Mouse (Mus musculus) adrenal gland, postnatal 36 days (tissue): ENCODE results near the gene Psmb7. TPM values are rescaled to one million over a fixed set of nuclear protein-coding genes. Genes with fewer than 3 reads are reported as not detected.

ENCODE experiments used
- DNase-seq, 2 experiments: peaks; one replicate each; pipeline ENCODE4 v3.0.0; 2021; ENCODE audit warnings: mixed read lengths in 1 of 2
- microRNA-seq: library from miRNA; unstranded; fragments of <30 nt; microRNA quantifications from one replicate; pipeline ENCODE4 v1.2.0, GENCODE M21; 2021
- total RNA-seq, 2 experiments: library from RNA; stranded (reverse); gene quantifications; 2 replicates each; pipeline ENCODE4 v1.2.3; 2021

The Psmb7 gene
- total RNA-seq, 2 experiments from 2014 or later, result 294 to 327 TPM

DNA sequence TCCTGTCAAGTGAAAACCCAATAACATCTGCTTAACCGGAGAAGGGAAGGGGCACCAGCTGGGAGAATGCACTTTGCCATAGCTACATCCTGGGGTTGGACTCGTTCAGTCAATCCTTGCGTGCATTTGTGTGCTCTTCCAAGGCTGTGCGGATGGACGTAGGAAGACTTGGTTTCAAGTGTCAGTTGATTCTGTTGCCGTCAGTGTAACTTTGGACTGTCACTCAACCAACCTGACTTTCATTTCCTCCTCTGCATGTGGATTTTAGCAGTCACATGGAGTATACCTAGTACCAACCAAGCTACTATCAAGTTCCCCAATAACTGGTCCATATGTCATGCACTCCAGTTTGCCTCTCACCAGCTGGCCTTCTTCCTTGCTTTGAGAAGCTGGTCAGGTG, 98.9 kb downstream of the Psmb7 start:
- DNase-seq, result no peak

DNA sequence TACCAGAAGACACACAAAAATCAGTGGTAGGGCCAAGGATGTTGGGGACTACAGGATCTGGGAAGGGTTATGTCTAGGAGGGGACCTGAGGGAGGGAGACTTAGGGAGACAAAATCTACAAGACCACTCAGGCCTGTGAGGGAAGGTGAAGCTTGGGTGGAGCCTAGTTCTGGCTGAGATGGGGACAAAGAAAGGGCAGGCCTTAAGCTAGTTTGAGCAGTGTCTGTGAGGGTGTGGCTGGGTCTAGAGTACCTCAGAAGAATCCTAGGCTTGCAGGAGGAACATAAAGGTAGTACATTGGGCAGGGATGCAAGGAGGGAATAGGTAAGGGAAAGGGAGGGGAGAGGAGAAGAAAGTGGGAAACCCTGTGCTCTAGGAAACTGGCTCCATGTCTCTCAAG, 99.5 kb downstream of the Psmb7 start:
- DNase-seq, result no peak

DNA sequence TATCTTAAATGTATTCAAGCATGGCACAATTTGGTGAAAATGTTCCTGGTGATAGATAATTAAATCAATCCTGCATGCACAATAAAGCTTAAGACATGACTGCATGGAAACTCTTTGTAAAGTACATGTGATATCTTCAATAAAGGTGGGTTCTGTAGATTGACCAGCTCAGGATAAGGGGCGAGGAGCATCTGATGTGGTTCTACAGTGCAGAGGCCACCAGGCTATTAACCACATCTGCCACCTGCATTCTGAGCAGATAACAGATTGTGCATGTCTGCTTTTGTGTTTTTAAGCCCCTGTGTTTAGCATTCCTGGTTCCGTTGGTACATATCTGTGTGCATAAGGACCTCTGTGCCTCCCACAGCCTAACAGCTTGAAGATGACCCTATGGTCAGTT, 100.7 kb downstream of the Psmb7 start:
- no peak for DNase-seq

GRCm38 (mm10) chr2:38542366-38542765, 101.5 kb downstream of the Psmb7 start:
- no peak for DNase-seq

GRCm38 (mm10) chr2:38541570-38541969, 102.3 kb downstream of the Psmb7 start:
- no peak for DNase-seq

DNA sequence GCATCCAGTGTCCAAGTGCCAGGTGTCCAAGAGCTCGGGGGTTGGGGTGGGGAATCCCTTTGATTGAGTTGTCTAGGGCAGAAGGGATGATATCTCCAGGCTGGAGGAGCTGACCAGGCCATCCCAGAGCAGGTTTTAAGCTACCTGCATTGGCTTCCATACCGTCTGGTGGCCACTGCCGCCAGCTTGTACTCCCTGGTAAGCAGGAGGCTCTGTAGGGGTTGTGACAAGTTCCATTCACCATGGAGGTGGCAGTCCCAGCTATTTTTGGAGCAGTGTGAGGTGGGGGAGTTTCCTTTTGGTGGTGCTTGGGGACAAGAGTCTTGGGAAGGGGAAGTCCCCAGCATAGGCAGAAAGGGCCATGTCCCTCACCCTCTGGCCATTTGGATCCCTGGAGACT, 102.8 kb downstream of the Psmb7 start:
- no peak for DNase-seq

DNA sequence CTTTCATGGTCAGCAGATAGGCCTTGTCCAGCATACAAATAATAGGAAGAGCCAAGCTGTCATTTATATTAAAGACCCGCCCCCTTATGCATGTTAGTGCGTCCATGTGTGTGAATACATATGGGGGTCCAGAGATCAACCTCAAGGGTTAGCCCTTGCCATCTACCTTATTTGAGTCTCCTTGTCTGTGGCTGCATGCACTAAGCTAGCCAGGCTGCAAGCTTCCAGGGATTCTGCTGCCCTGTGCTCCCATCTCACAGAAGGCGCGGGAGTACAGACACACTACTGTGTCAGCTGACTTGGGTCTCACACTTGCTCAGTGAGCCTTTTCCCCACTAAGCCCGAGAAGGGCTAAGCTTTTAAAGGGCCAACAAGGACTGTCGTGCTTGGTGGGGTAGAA, 103.2 kb downstream of the Psmb7 start:
- DNase-seq, result no peak

DNA sequence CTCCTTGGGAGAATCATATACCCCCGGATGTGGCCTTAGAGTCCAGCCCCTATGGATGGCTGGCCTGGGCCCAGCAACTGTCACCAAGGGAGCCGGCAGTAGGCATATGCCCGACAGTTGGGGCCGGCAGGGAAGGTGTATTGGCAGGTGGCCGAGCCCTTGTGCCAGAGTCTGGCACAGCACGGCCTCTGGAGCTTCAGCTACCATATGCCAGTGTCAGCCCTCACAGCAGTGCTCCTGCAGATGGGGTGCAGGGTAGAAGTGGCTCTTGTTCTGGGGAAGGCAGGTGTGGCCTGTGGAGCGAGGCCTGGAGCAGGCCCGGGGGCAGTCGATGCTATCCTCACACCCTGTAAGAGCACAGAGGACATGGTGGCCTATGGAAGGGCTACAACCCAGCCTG, 104.2 kb downstream of the Psmb7 start:
- no peak for DNase-seq

Small RNA genes within 50 kb of the gene (microRNA-seq; reads per million reads assigned to microRNA genes)
- not detected for gene Gm27634

Other genes starting within 250 kb of the Psmb7 start
- gene Nek6, start 132.4 kb downstream of the Psmb7 start, total RNA-seq, result 10 to 100 TPM in 1 of 2 experiments, 1 to 10 TPM in 1; 9.2 to 22.3 TPM
- gene Nr5a1, start 70.5 kb upstream of the Psmb7 start, total RNA-seq, result 100 to 1,000 TPM; 529 to 721 TPM